Mouse (Mus musculus) C2C12 (cell line): ENCODE results near the gene AI481877.

Source experiments
- CEBPB ChIP-seq: IDR thresholded peaks from one replicate; pipeline ENCODE4 v1.6.1; 2011; ENCODE audit warnings: low read depth, mild to moderate bottlenecking, control low read depth, moderate library complexity
- CTCF ChIP-seq: IDR thresholded peaks from one replicate; pipeline ENCODE4 v1.5.1; 2011; ENCODE audit not compliant: control insufficient read depth, insufficient read depth, insufficient read length
- FOSL1 ChIP-seq: IDR thresholded peaks from one replicate; pipeline ENCODE4 v1.8.0; 2011; ENCODE audit warnings: mild to moderate bottlenecking, low read length; ENCODE audit not compliant: poor library complexity, insufficient read depth, severe bottlenecking
- MAX ChIP-seq: IDR thresholded peaks from one replicate; pipeline ENCODE4 v1.6.1; 2011; ENCODE audit warnings: mild to moderate bottlenecking, control low read depth
- MYOD1 ChIP-seq: IDR thresholded peaks from one replicate; pipeline ENCODE4 v1.6.1; 2011; ENCODE audit warnings: low read depth; ENCODE audit not compliant: control insufficient read depth, insufficient read length
- MYOG ChIP-seq: IDR thresholded peaks from one replicate; pipeline ENCODE4 v1.6.1; 2011; ENCODE audit not compliant: control insufficient read depth, insufficient read length; ENCODE audit errors: extremely low read depth
- USF1 ChIP-seq: IDR thresholded peaks from one replicate; pipeline ENCODE4 v1.6.1; 2011; ENCODE audit warnings: low read depth, mild to moderate bottlenecking, control low read depth, moderate library complexity

- TF ChIP-seq CTCF (peak; percentile 76), MYOD1 (no peak), USF1 (no peak), MAX (peak; percentile 68), CEBPB (no peak), MYOG (no peak), FOSL1 (no peak)
These were observed 139.1 kb downstream of the AI481877 start for GRCm38 (mm10) chr4:58999686-59000085.
